Mouse (Mus musculus): ENCODE measurements around the gene B4gat1. TPM values are rescaled to one million over a fixed set of nuclear protein-coding genes. Genes with fewer than 3 reads are reported as not detected.

B4gat1 gene
- polyA plus RNA-seq, 1 experiment: 104 TPM

DNA sequence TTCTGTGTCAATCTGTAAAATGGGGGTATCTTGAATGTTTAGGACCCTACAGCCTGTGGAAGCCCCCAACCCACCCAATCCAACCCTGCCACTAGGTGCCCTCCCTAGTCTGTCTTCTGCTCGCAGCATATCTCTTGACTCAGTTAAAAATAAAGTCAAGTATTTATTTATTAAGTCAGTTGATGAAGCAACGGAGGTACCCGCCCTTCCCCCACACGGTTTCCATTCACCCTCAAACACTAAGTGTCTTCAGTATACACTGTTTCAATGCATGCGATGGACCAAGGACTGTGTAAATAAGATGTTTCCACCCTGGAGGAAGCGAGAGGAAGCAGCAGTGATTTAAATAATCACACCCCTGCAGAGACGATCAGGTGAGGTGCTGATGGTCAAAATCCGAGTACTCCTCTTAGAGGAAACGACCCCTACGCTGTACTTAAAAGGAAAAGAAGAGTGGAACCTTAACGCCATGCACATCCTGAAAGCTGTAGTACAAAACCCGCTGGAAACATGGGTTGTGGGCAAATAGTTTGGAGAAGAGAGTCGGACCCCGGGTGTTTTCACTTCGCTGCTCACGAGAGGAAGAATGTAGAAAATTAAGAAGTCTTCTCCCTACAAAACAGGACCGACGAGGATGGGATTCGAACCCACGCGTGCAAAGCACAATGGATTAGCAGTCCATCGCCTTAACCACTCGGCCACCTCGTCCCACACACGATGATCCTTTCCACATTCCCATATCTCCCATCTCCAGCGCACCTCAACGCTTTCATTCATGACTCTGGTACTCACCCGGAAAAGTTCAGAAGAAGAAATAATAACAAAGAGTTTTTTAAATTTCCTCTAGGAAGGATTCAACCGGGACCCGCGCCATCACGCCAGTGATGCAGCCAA is 701 bp upstream of the B4gat1 start:
- peak; percentile 89 to 96 for DNase-seq
- no peak overlapping the region for H3K27ac ChIP-seq (ENCODE audit: insufficient read depth, low read length)
- H3K4me3 ChIP-seq (replicated peaks; ENCODE audit: insufficient read depth, low read depth, low read length): peak overlapping the region; percentile 92
- 5% methylated on average over 32 of the region's 32 CpGs for WGBS
- TF ChIP-seq POLR2A (IDR thresholded peaks at IDR 0.05; ENCODE audit: borderline replicate concordance, insufficient read depth, low read length) (no peak), CTCF (IDR thresholded peaks at IDR 0.05; ENCODE audit: borderline replicate concordance, insufficient read depth, low read depth, low read length) (no peak)
- H3K4me1 ChIP-seq (ENCODE audit: control insufficient read depth, insufficient read depth, low read length): 0 out of 2 replicates have a peak, but pooled peaks cover 2% of the 10 kb centered on the region
- H3K27me3 ChIP-seq (ENCODE audit: control insufficient read depth, insufficient read depth, low read length): no peaks in the 10 kb centered on the region

DNA sequence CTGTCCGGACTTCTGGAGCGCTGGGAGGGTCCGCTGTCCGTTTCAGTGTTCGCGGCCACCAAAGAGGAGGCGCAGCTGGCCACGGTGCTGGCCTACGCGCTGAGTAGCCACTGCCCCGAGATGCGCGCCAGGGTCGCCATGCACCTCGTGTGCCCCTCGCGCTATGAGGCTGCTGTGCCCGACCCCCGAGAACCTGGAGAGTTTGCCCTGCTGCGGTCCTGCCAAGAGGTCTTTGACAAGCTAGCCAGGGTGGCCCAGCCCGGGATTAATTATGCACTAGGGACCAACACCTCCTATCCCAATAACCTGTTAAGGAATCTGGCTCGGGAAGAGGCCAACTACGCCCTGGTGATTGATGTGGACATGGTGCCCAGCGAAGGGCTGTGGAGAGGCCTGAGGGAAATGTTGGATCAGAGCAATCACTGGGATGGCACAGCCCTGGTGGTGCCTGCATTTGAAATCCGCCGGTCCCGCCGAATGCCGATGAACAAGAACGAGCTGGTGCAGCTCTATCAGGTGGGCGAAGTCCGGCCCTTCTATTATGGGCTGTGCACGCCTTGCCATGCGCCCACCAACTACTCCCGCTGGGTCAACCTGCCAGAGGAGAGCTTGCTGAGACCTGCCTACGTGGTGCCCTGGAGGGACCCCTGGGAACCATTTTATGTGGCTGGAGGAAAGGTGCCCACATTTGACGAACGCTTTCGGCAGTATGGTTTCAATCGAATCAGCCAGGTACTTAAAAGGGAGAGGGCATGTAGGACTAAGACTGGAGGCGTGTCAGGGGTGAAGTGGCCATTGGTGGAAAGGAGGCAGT is 882 bp downstream of the B4gat1 start:
- Histone ChIP-seq H3K4me1 (ENCODE audit: control insufficient read depth, insufficient read depth, low read length) (0 out of 2 replicates have a peak, but pooled peaks cover 2% of the 10 kb centered on the region), H3K27ac (ENCODE audit: insufficient read depth, low read length) (peak overlapping the region; percentile 89), H3K4me3 (replicated peaks; ENCODE audit: insufficient read depth, low read depth, low read length) (peak overlapping the region; percentile 92), H3K27me3 (ENCODE audit: control insufficient read depth, insufficient read depth, low read length) (no peaks in the 10 kb centered on the region)
- DNase-seq: peak; percentile 38 to 59
- TF ChIP-seq CTCF (IDR thresholded peaks at IDR 0.05; ENCODE audit: borderline replicate concordance, insufficient read depth, low read depth, low read length) (no peak), POLR2A (IDR thresholded peaks at IDR 0.05; ENCODE audit: borderline replicate concordance, insufficient read depth, low read length) (no peak)
- 4% methylated on average over 41 of the region's 41 CpGs for WGBS

GRCm38 (mm10) chr19:5040862-5041523 is 2.4 kb downstream of the B4gat1 start, which contains the start of gene Brms1:
Gene Brms1 (plus strand): TSS chr19:5041354.
- Histone ChIP-seq H3K4me3 (replicated peaks; ENCODE audit: insufficient read depth, low read depth, low read length) (peak within 1 kb of the TSS; percentile 92), H3K27me3 (ENCODE audit: control insufficient read depth, insufficient read depth, low read length) (no peaks in the 10 kb centered on the region), H3K4me1 (ENCODE audit: control insufficient read depth, insufficient read depth, low read length) (0 out of 2 replicates have a peak, but pooled peaks cover 2% of the 10 kb centered on the region), H3K27ac (ENCODE audit: insufficient read depth, low read length) (no peak within 1 kb of the TSS)
- 5% methylated on average over 40 of the region's 40 CpGs for WGBS
- DNase-seq: peak; percentile 89 to 90
- TF ChIP-seq CTCF (IDR thresholded peaks at IDR 0.05; ENCODE audit: borderline replicate concordance, insufficient read depth, low read depth, low read length) (no peak), POLR2A (IDR thresholded peaks at IDR 0.05; ENCODE audit: borderline replicate concordance, insufficient read depth, low read length) (peak; percentile 30; the same call in 1 of the 2 replicates)

DNA sequence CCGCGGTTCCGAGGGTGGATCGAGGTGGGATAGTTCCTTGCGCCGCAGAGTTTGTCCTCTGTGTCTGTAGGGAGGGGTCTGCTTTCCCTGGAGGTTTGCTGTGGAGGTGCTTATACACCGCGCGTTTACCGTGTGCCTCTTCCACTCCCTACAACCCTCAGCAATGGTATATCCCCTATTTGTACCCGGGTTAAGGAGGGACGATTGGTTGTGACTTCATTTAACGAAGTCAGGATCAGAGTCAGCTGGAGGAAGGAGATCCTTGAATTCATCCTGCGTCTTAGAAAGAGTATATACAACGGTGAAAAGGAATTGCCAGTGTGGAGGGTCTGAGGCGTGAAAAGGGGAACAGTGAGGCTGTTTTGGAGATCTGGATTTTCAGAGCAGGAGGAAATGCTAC is 3.0 kb downstream of the B4gat1 start:
- Histone ChIP-seq H3K4me1 (ENCODE audit: control insufficient read depth, insufficient read depth, low read length) (0 out of 2 replicates have a peak, but pooled peaks cover 2% of the 10 kb centered on the region), H3K4me3 (replicated peaks; ENCODE audit: insufficient read depth, low read depth, low read length) (peak overlapping the region; percentile 92), H3K27ac (ENCODE audit: insufficient read depth, low read length) (no peak overlapping the region), H3K27me3 (ENCODE audit: control insufficient read depth, insufficient read depth, low read length) (no peaks in the 10 kb centered on the region)
- TF ChIP-seq CTCF (IDR thresholded peaks at IDR 0.05; ENCODE audit: borderline replicate concordance, insufficient read depth, low read depth, low read length): no peak
- 3% methylated on average over 16 of the region's 16 CpGs for WGBS
- no peak for DNase-seq

DNA sequence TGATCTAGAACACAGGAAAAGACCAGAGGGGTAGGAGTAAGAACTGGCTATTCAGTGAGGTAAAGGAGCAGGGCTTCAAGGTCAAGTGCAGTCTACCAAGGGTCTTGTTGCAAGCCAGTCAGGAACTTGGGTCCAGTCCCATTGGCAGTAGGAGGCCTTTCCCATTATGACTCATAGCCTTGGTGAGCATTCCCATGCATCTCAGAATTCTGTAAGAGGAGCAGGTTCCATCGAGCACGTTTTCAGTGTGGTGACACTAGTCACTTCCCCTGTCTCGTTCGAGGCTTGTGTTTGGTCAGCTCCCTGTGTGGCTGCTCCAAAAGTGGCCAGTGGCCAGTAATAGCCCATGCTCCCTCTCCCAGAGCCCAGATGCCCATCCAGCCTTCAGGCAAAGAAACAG is 6.9 kb downstream of the B4gat1 start:
- no peaks in the 10 kb centered on the region for H3K27me3 ChIP-seq (ENCODE audit: control insufficient read depth, insufficient read depth, low read length)
- no peak overlapping the region for H3K4me3 ChIP-seq (replicated peaks; ENCODE audit: insufficient read depth, low read depth, low read length)
- H3K4me1 ChIP-seq (ENCODE audit: control insufficient read depth, insufficient read depth, low read length): peaks cover 14% of the 10 kb centered on the region
- 10% methylated on average over 4 of the region's 4 CpGs for WGBS
- DNase-seq: peak in 1 of 2 experiments; percentile 52
- H3K27ac ChIP-seq (ENCODE audit: insufficient read depth, low read length): no peak overlapping the region
- TF ChIP-seq POLR2A (IDR thresholded peaks at IDR 0.05; ENCODE audit: borderline replicate concordance, insufficient read depth, low read length): no peak
- TF ChIP-seq CTCF (IDR thresholded peaks at IDR 0.05; ENCODE audit: borderline replicate concordance, insufficient read depth, low read depth, low read length): no peak

DNA sequence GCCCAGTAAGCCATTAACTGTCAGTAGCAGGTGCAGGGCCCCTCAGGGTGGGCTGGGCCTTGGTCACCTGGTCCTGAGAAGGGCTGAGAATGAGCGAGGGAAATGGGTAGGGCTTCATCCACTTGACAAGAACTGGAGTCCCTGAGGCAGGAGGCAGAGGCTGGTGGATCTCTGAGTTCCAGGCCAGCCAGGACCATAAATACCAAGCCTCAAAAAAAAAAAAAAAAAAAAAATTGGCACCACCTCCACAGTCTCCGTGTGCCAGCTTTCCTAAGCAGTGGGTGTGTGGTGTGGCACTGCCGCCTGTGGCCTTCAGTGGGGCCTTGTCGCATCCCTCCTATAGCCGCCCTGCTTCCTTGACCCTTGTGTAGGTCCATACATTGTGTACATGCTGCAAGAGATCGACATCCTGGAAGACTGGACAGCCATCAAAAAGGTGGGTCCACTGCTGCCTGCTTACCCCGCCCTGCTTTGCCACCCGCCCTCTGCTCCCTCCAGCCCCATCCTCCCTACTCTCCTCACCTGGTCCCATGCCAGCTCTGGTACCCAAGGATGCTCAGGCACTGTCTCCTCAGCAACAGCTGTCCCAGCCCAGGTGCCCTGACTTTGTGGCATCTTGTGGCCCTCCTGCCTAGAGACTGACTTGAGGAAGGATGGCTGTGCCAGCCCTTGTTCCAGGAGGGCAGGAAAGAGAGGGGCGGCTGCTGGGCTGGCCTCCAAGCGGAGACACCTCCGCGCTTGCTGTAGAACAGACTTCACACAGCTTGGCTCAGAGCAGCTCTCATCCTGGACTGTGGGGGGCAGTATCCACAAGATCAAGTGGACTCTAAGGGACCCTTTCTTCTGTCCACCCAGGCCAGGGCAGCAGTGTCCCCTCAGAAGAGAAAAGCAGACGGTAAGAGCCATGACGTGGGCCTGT is 9.8 kb downstream of the B4gat1 start:
- no peak for DNase-seq
- Histone ChIP-seq H3K27me3 (ENCODE audit: control insufficient read depth, insufficient read depth, low read length) (no peaks in the 10 kb centered on the region), H3K27ac (ENCODE audit: insufficient read depth, low read length) (no peak overlapping the region), H3K4me1 (ENCODE audit: control insufficient read depth, insufficient read depth, low read length) (peaks cover 37% of the 10 kb centered on the region), H3K4me3 (replicated peaks; ENCODE audit: insufficient read depth, low read depth, low read length) (no peak overlapping the region)
- 54% methylated on average over 14 of the region's 14 CpGs for WGBS
- TF ChIP-seq CTCF (IDR thresholded peaks at IDR 0.05; ENCODE audit: borderline replicate concordance, insufficient read depth, low read depth, low read length) (0 out of 2 replicates have a peak, but pooled peaks have one; percentile 13), POLR2A (IDR thresholded peaks at IDR 0.05; ENCODE audit: borderline replicate concordance, insufficient read depth, low read length) (no peak)

All from cerebellum, adult 2 months (tissue).